Mouse (Mus musculus) ES-E14 (cell line): ENCODE data around the gene Olfr373.

Source experiments
- CHD2 ChIP-seq: IDR thresholded peaks from 2 replicates; pipeline ENCODE4 v1.6.1; 2014; ENCODE audit warnings: mild to moderate bottlenecking, low read depth, low read length, inconsistent platforms
- MAFK ChIP-seq: IDR thresholded peaks from 2 replicates; pipeline ENCODE4 v1.6.1; 2014; ENCODE audit warnings: mild to moderate bottlenecking, low read depth, low read length, inconsistent platforms; ENCODE audit not compliant: insufficient read depth
- ZC3H11A ChIP-seq: IDR thresholded peaks from 2 replicates; pipeline ENCODE4 v1.6.1; 2012; ENCODE audit warnings: low read depth, mild to moderate bottlenecking, inconsistent platforms, low read length, borderline replicate concordance
- ZNF384 ChIP-seq: IDR thresholded peaks from 2 replicates; pipeline ENCODE4 v1.6.1; 2012; ENCODE audit warnings: low read depth, low read length, inconsistent platforms

- TF ChIP-seq ZC3H11A: no peak
- TF ChIP-seq MAFK: no peak
- no peak for TF ChIP-seq CHD2
- no peak for TF ChIP-seq ZNF384
Measured at GRCm38 (mm10) chr8:72084744-72085143, 1.8 kb downstream of the Olfr373 start.
